Mouse (Mus musculus): Measurements from ENCODE around the gene Bola1. TPM values are rescaled to one million over a fixed set of nuclear protein-coding genes. Genes with fewer than 3 reads are reported as not detected.
"Not testable (repeated sequence)": the region's sequence is repeated elsewhere in the genome, so short reads cannot be mapped to it uniquely, and the experiment has no call there.

Gene Bola1
- polyA plus RNA-seq, 1 experiment from 2014 or later = 65.2 TPM

DNA sequence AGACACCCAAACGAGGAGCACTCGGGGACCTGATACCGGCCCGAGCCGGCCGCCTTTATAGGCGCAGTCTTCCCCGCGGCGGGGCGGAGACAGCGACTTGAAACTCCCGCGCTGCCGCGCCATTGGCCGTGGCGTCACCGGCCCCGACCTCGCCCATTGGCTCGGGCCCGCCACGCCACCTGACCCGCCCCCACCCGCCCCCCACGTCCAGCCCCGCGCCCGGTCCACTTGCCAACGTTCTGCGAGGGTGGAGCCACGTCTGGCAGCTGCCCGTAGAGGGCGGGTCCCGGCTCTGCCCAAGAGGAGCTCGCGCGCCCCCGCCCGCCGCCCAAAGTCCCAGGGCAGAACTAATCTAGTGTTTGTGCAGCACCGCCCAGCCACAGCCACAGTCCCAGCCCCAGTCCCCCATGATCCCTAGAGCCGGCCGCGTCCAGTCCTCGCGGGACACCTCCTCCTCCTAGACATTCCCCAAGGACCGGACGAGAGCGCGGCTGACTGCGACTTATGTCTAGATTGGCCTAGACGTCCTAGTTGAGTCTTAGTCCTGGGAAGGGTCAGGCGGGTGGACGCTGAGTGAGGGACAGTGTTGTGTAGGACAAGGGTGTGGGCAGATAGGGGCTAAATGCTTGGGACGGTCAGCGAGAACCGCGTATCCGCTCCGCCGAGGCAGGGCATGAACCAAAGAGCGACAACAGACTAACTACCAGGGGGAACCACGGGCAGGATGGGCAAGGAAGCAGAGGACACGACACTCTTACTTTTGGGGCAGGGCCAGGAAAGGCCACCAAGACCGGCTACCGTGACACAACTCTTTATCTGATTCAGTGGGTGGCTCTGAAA, 19.7 kb upstream of the Bola1 start, which contains the start of gene Hist2h3c2:
Hist2h3c2 (minus strand) TSS at position 174 of the 840 bp plus-strand sequence.
- peak; percentile 92 for ATAC-seq
- not testable (repeated sequence) for H3K9me3 ChIP-seq (ENCODE audit: control insufficient read depth, low read length); H3K36me3 ChIP-seq (ENCODE audit: control insufficient read depth, insufficient read depth, low read length); H3K27me3 ChIP-seq (replicated peaks; ENCODE audit: control insufficient read depth, insufficient read depth, low read length)
- peak within 1 kb of the TSS; percentile 72 for H3K27ac ChIP-seq (ENCODE audit: low read length)
- WGBS = 0% methylated on average over 18 of the region's 68 CpGs
- H3K4me1 ChIP-seq (ENCODE audit: control insufficient read depth, insufficient read depth, low read length) = peaks cover 18% of the 10 kb centered on the region
- H3K4me2 ChIP-seq (ENCODE audit: low read depth, low read length) = peak within 1 kb of the TSS; percentile 71
- H3K9ac ChIP-seq (ENCODE audit: low read depth, low read length) = peak within 1 kb of the TSS; percentile 65
- peak within 1 kb of the TSS; percentile 55 for H3K4me3 ChIP-seq (ENCODE audit: low read length)

DNA sequence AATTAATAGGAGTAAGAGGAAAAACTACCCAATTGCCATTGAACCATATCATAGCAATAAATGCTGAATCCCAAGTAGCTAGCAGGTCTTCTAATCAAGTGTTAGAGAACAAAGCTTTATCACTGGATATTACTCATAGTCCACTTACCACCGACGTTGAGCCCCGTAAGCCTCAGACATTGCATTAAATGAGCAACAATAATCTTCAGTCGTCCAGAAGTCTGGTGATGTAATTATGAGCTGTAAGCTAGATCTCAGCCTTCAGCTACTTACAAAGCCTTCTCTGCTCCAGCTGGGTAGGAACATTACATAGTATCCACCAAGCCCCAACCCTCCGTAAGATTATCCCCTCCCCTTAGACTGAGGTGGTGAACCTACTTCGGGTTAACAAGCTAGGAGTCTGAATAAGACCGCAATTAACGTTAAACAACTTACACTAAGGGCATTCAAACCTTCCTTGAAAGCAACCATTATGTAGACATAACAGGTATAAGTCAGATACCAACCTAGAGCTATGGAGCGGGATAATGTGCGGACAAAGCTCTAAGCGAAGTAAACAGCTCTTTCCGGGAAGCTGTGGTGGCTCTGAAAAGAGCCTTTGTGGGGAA, 18.5 kb upstream of the Bola1 start:
- WGBS = 0% methylated on average over 12 of the region's 12 CpGs
- ATAC-seq = no peak
- peak overlapping the region; percentile 65 for H3K9ac ChIP-seq (ENCODE audit: low read depth, low read length)
- peak overlapping the region; percentile 55 for H3K4me3 ChIP-seq (ENCODE audit: low read length)
- H3K36me3 ChIP-seq (ENCODE audit: control insufficient read depth, insufficient read depth, low read length) = no peaks in the 10 kb centered on the region
- H3K9me3 ChIP-seq (ENCODE audit: control insufficient read depth, low read length) = no peaks in the 10 kb centered on the region
- no peaks in the 10 kb centered on the region for H3K27me3 ChIP-seq (replicated peaks; ENCODE audit: control insufficient read depth, insufficient read depth, low read length)
- peak overlapping the region; percentile 72 for H3K27ac ChIP-seq (ENCODE audit: low read length)
- peak overlapping the region; percentile 71 for H3K4me2 ChIP-seq (ENCODE audit: low read depth, low read length)
- H3K4me1 ChIP-seq (ENCODE audit: control insufficient read depth, insufficient read depth, low read length) = peaks cover 12% of the 10 kb centered on the region

DNA sequence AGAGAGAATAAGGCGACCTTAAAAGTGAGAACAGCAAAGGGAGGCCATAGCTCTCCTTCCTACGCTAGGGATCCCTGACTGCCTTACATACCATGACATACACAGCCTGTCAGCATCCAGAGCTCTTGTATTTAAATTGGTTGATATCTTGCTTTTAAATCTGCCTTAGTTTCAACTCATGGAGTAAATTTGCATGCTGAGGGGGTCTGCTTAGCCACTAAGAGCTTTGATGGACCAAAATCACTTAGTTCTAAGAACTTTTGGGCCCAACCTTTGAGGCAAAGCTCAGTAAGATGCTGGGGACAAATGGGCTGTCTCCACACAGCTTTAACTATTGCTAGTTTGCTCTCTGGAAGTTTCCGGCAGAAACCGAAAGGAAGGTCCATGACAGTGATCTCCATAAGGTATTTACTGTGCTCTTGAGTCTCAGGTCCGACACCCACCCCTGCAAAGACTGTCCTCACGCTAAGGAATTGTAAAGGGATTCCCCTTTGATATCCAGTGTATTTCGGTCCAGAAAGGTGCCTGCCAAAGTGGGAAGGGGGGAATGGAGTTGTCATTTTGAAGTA, 17.9 kb upstream of the Bola1 start:
- Histone ChIP-seq H3K27me3 (replicated peaks; ENCODE audit: control insufficient read depth, insufficient read depth, low read length) (no peaks in the 10 kb centered on the region), H3K4me2 (ENCODE audit: low read depth, low read length) (peak overlapping the region; percentile 71), H3K9me3 (ENCODE audit: control insufficient read depth, low read length) (no peaks in the 10 kb centered on the region), H3K27ac (ENCODE audit: low read length) (peak overlapping the region; percentile 72), H3K4me3 (ENCODE audit: low read length) (peak overlapping the region; percentile 55), H3K36me3 (ENCODE audit: control insufficient read depth, insufficient read depth, low read length) (no peaks in the 10 kb centered on the region), H3K9ac (ENCODE audit: low read depth, low read length) (peak overlapping the region; percentile 65), H3K4me1 (ENCODE audit: control insufficient read depth, insufficient read depth, low read length) (peaks cover 12% of the 10 kb centered on the region)
- WGBS = 14% methylated on average over 7 of the region's 7 CpGs
- ATAC-seq = no peak

DNA sequence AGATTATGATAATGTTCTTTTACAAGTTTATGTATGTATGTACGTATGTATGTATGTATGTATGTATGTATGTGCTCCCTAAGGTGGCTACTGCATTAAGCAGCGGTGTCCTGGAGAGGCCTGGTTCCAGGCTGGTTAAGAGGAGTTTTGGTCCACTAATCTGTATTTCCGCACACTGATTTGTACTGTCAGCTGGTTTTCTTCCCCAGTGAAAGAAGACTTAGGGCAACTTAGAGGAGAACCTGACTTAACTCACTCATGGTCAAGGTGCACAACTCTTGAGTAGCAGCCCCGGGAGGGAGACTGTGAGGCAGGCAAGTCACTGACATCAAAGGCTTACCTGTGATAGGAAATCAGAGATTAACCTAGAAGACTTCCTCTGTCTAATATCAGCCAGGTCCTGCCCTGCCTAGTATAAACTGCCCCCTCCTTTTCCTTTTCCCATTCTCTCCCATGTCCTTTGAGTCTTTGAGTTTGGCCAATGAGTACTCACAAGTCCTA, 17.4 kb upstream of the Bola1 start:
- H3K4me2 ChIP-seq (ENCODE audit: low read depth, low read length) = peak overlapping the region; percentile 71
- H3K9me3 ChIP-seq (ENCODE audit: control insufficient read depth, low read length) = no peaks in the 10 kb centered on the region
- H3K4me3 ChIP-seq (ENCODE audit: low read length) = peak overlapping the region; percentile 55
- WGBS = 74% methylated on average over 4 of the region's 4 CpGs
- H3K36me3 ChIP-seq (ENCODE audit: control insufficient read depth, insufficient read depth, low read length) = no peaks in the 10 kb centered on the region
- H3K27me3 ChIP-seq (replicated peaks; ENCODE audit: control insufficient read depth, insufficient read depth, low read length) = no peaks in the 10 kb centered on the region
- ATAC-seq = no peak
- peak overlapping the region; percentile 72 for H3K27ac ChIP-seq (ENCODE audit: low read length)
- H3K4me1 ChIP-seq (ENCODE audit: control insufficient read depth, insufficient read depth, low read length) = peaks cover 12% of the 10 kb centered on the region
- peak overlapping the region; percentile 65 for H3K9ac ChIP-seq (ENCODE audit: low read depth, low read length)

DNA sequence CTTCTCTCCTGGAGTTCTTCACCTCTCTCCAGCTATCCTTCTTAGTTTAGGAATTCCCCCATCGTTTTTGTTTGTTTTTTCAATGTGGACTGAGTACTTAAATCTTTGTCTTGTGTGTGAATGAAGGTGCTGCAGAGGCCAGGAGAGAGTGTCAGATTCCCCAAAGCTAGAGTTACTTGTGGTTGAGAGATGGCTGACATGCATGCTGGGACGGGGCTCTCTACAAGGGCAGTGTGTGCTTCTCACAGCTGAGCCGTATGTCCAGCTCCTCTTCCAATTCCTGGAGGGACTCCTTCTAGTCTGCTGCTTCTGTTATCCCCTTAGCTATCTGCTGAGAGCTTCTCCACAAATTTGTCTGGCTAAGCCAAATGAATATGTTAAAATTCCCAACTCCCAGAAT, 16.3 kb upstream of the Bola1 start:
- WGBS = 46% methylated on average over 3 of the region's 3 CpGs
- no peaks in the 10 kb centered on the region for H3K36me3 ChIP-seq (ENCODE audit: control insufficient read depth, insufficient read depth, low read length)
- no peak overlapping the region for H3K4me3 ChIP-seq (ENCODE audit: low read length)
- no peaks in the 10 kb centered on the region for H3K27me3 ChIP-seq (replicated peaks; ENCODE audit: control insufficient read depth, insufficient read depth, low read length)
- H3K27ac ChIP-seq (ENCODE audit: low read length) = no peak overlapping the region
- no peaks in the 10 kb centered on the region for H3K9me3 ChIP-seq (ENCODE audit: control insufficient read depth, low read length)
- peaks cover 11% of the 10 kb centered on the region for H3K4me1 ChIP-seq (ENCODE audit: control insufficient read depth, insufficient read depth, low read length)
- H3K4me2 ChIP-seq (ENCODE audit: low read depth, low read length) = no peak overlapping the region
- no peak for ATAC-seq
- H3K9ac ChIP-seq (ENCODE audit: low read depth, low read length) = no peak overlapping the region

DNA sequence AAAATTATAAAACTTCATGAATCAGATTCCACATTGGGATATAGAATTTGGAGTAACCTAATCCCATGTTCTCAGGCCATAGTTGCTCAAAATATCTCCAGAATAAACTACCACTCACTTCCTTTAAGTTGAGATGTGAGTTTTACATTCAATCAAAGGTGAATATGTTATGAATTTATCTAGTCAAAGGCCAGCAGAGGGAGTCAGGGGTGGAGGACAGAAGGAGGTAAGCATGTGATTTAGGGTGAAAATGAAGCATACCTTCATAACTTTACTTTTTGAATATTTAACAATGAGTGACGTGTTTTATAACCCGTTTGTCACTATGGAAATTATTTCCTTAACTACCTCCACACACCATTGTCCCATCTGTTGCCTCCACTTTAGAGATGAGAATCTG, 15.4 kb upstream of the Bola1 start:
- Histone ChIP-seq H3K9me3 (ENCODE audit: control insufficient read depth, low read length) (no peaks in the 10 kb centered on the region), H3K27me3 (replicated peaks; ENCODE audit: control insufficient read depth, insufficient read depth, low read length) (no peaks in the 10 kb centered on the region), H3K36me3 (ENCODE audit: control insufficient read depth, insufficient read depth, low read length) (no peaks in the 10 kb centered on the region), H3K4me3 (ENCODE audit: low read length) (no peak overlapping the region), H3K27ac (ENCODE audit: low read length) (no peak overlapping the region), H3K4me2 (ENCODE audit: low read depth, low read length) (no peak overlapping the region), H3K9ac (ENCODE audit: low read depth, low read length) (no peak overlapping the region), H3K4me1 (ENCODE audit: control insufficient read depth, insufficient read depth, low read length) (peaks cover 10% of the 10 kb centered on the region)
- 90% methylated on average over 2 of the region's 2 CpGs for WGBS
- ATAC-seq = no peak

DNA sequence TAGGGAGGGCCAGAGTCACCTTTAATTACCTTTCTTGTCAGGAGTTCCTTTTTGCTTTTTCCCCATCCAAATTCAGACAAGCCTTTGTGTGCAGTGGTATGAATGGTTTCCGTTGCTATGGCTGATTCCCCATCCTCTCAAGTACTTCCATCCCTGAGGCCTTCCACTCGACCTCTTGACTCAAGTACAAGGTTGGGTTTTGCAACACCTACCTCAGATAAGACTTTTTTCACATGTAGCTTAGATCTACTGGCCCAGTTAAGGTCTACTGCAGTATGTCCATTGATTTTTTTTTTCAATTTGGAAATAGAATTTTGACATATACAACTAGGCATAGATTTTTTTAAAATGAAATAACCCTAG, 12.2 kb upstream of the Bola1 start:
- H3K27ac ChIP-seq (ENCODE audit: low read length) = no peak overlapping the region
- H3K27me3 ChIP-seq (replicated peaks; ENCODE audit: control insufficient read depth, insufficient read depth, low read length) = no peaks in the 10 kb centered on the region
- no peaks in the 10 kb centered on the region for H3K36me3 ChIP-seq (ENCODE audit: control insufficient read depth, insufficient read depth, low read length)
- no peak overlapping the region for H3K4me2 ChIP-seq (ENCODE audit: low read depth, low read length)
- H3K9me3 ChIP-seq (ENCODE audit: control insufficient read depth, low read length) = no peaks in the 10 kb centered on the region
- WGBS = 64% methylated on average over 2 of the region's 2 CpGs
- no peak for ATAC-seq
- no peak overlapping the region for H3K9ac ChIP-seq (ENCODE audit: low read depth, low read length)
- no peak overlapping the region for H3K4me3 ChIP-seq (ENCODE audit: low read length)
- H3K4me1 ChIP-seq (ENCODE audit: control insufficient read depth, insufficient read depth, low read length) = peaks cover under 1% of the 10 kb centered on the region; the same call in 1 of the 2 replicates

DNA sequence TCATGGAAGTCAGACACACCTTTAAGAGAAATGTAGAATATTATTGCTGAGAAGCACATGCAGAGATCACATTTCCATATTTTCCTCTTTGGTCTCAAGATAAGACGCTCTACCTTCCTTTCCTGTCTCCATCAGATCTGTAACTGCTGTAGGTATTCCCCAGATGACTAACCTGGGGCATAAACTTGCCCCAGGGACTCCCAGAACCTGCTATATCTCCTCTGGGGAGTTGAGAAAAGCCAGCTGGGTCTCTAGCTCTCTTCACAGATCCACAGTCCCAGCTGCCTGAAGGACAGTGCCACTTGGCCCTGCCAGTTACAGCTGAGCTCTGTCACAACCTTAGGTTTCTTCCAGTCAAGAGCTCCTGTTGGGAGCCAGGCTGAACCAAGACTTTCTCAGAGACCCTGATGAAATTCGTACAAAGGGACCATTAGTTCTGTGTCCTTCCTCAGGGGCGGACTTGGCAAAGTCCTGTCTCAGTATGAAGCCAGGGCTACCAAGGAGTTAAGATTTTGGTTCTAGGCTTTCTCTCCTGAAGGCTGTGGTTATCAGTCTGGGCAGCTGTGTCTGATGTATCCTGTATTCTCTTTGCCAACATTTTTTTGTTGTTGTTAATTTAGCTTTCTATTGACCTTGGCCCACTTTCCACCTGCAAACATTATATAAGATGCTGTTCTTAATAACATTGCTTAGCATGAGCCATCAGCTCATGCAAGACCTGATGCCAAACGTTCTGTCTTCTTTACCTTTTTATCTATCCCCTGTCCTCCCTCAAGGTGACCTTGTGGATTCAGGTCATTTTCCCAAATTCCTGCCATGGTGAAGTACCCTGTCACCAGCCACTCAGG, 11.6 kb upstream of the Bola1 start:
- ATAC-seq = no peak
- H3K36me3 ChIP-seq (ENCODE audit: control insufficient read depth, insufficient read depth, low read length) = no peaks in the 10 kb centered on the region
- H3K4me3 ChIP-seq (ENCODE audit: low read length) = no peak overlapping the region
- H3K27ac ChIP-seq (ENCODE audit: low read length) = no peak overlapping the region
- H3K9ac ChIP-seq (ENCODE audit: low read depth, low read length) = no peak overlapping the region
- no peaks in the 10 kb centered on the region for H3K27me3 ChIP-seq (replicated peaks; ENCODE audit: control insufficient read depth, insufficient read depth, low read length)
- no peak overlapping the region for H3K4me2 ChIP-seq (ENCODE audit: low read depth, low read length)
- no peaks in the 10 kb centered on the region for H3K4me1 ChIP-seq (ENCODE audit: control insufficient read depth, insufficient read depth, low read length)
- 79% methylated on average over 4 of the region's 4 CpGs for WGBS
- no peaks in the 10 kb centered on the region for H3K9me3 ChIP-seq (ENCODE audit: control insufficient read depth, low read length)

DNA sequence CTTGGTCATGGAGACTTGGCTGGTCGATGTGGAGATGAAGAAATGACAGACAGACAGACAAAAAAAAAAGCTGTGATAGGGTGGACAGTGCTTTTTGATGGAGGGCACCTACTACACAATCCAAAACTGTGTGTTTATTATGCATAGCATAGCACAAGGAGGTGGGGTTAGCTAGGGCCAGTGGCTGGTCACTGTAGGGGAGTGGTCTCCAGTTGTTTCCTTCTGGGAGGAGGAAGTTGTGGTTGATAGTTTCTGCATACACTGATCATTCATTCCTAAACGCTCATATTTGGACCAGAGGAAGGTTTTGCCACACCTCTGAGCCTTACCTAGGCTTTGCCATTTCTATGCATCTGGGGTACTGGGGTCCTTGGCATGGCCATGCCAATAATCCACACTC, 10.9 kb upstream of the Bola1 start:
- no peaks in the 10 kb centered on the region for H3K4me1 ChIP-seq (ENCODE audit: control insufficient read depth, insufficient read depth, low read length)
- ATAC-seq = no peak
- H3K4me3 ChIP-seq (ENCODE audit: low read length) = no peak overlapping the region
- no peaks in the 10 kb centered on the region for H3K36me3 ChIP-seq (ENCODE audit: control insufficient read depth, insufficient read depth, low read length)
- no peak overlapping the region for H3K27ac ChIP-seq (ENCODE audit: low read length)
- no peaks in the 10 kb centered on the region for H3K9me3 ChIP-seq (ENCODE audit: control insufficient read depth, low read length)
- no peak overlapping the region for H3K4me2 ChIP-seq (ENCODE audit: low read depth, low read length)
- 72% methylated on average over 2 of the region's 2 CpGs for WGBS
- no peak overlapping the region for H3K9ac ChIP-seq (ENCODE audit: low read depth, low read length)
- no peaks in the 10 kb centered on the region for H3K27me3 ChIP-seq (replicated peaks; ENCODE audit: control insufficient read depth, insufficient read depth, low read length)
